Mouse (Mus musculus): ENCODE data around the gene Smg1. TPM values are rescaled to one million over a fixed set of nuclear protein-coding genes. Genes with fewer than 3 reads are reported as not detected.

The Smg1 gene
- polyA plus RNA-seq, 1 experiment from 2014 or later: 28.3 TPM

DNA sequence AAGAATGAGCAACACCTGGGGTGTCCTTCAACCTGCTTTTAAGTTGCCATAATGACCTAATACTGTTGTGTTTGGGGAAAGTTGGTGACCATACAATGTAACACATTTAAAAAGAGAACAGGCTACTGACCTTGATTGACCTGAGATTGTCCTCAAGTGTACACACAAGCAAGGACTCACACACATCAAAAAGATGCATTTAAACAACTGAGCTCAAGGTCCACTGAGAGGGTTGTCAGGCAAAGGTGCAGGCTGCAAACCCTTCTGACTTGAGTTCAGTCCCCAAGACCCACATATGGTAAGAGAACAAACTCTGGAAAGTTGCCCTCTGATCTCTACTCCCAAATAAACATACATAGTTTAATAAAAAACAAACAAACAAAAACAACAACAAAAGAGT lies 117.7 kb downstream of the Smg1 start:
- Histone ChIP-seq H3K9ac (no peak overlapping the region), H3K4me2 (no peak overlapping the region), H3K27ac (ENCODE audit: low read depth) (no peak overlapping the region), H3K4me3 (ENCODE audit: low read depth, low read length) (no peak overlapping the region), H3K4me1 (ENCODE audit: insufficient read depth) (peaks cover 10% of the 10 kb centered on the region), H3K36me3 (ENCODE audit: insufficient read depth) (peaks cover 48% of the 10 kb centered on the region), H3K27me3 (ENCODE audit: insufficient read depth, low read length) (no peaks in the 10 kb centered on the region), H3K9me3 (ENCODE audit: low read depth, low read length) (no peaks in the 10 kb centered on the region)
- ATAC-seq (ENCODE audit: insufficient read depth): no peak
- no peak for DNase-seq
- no peak for TF ChIP-seq CTCF (IDR thresholded peaks at IDR 0.05; ENCODE audit: low read depth)

DNA sequence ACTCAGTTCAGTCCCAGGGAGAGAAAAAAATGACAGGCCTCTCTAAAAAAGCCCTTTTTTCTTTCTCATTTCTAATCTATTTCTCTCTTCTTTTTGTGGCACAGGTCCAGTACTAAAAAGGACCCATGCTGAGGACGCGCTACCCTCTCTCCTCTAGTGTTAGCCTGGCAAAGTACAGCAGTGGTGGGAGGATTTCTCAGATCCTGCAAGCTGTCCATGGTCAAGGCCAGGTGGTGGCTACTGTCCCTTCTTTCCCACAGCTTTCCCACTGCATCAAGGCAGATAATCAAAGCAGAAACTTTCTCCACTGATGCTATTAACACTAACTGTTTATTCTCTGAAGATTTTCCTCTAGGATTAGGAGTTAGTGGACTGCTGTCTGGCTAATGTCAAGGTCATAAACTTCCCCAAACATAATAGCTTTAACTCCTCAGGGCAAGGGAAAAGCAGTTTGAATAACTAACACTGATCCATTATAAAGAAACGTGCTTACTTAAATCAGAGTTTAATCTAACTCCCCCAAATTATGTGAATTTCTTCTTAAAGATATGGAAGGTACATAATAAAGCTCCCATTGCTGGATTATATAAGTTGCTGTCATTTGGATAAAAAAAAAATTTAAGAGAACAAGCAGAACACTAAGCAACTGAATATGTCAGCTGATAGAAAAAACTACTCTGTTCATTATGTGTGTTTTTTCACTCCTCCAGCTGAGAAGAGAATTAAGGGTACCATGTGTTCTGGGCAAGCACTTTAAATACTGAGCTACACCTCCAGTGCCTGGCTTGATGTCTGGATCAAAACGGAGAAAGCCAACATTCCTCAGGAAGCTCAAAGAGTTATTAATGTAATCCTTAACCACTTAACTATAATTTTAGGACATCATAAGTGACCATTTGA lies 119.7 kb downstream of the Smg1 start:
- Histone ChIP-seq H3K27me3 (ENCODE audit: insufficient read depth, low read length) (no peaks in the 10 kb centered on the region), H3K27ac (ENCODE audit: low read depth) (no peak overlapping the region), H3K9me3 (ENCODE audit: low read depth, low read length) (no peaks in the 10 kb centered on the region), H3K4me1 (ENCODE audit: insufficient read depth) (peaks cover 10% of the 10 kb centered on the region; the same call in 1 of the 2 replicates), H3K4me2 (no peak overlapping the region), H3K4me3 (ENCODE audit: low read depth, low read length) (no peak overlapping the region), H3K9ac (no peak overlapping the region), H3K36me3 (ENCODE audit: insufficient read depth) (peaks cover 68% of the 10 kb centered on the region)
- TF ChIP-seq CTCF (IDR thresholded peaks at IDR 0.05; ENCODE audit: low read depth): no peak
- no peak for DNase-seq
- ATAC-seq (ENCODE audit: insufficient read depth): no peak
- 88% methylated on average over 4 of the region's 4 CpGs for WGBS

- Histone ChIP-seq H3K27me3 (ENCODE audit: insufficient read depth, low read length) (no peaks in the 10 kb centered on the region), H3K4me2 (no peak overlapping the region), H3K36me3 (ENCODE audit: insufficient read depth) (peaks cover 78% of the 10 kb centered on the region), H3K27ac (ENCODE audit: low read depth) (no peak overlapping the region), H3K9me3 (ENCODE audit: low read depth, low read length) (no peaks in the 10 kb centered on the region), H3K4me3 (ENCODE audit: low read depth, low read length) (no peak overlapping the region), H3K4me1 (ENCODE audit: insufficient read depth) (0 out of 2 replicates have a peak, but pooled peaks cover 3% of the 10 kb centered on the region), H3K9ac (no peak overlapping the region)
- ATAC-seq (ENCODE audit: insufficient read depth): no peak
- no peak for DNase-seq
- WGBS: 95% methylated on average over 7 of the region's 7 CpGs
- no peak for TF ChIP-seq CTCF (IDR thresholded peaks at IDR 0.05; ENCODE audit: low read depth)
Observed at GRCm38 (mm10) chr7:118122235-118122634, 121.2 kb downstream of the Smg1 start.

GRCm38 (mm10) chr7:118120654-118121053 lies 122.8 kb downstream of the Smg1 start:
- Histone ChIP-seq H3K4me2 (no peak overlapping the region), H3K4me3 (ENCODE audit: low read depth, low read length) (no peak overlapping the region), H3K4me1 (ENCODE audit: insufficient read depth) (no peaks in the 10 kb centered on the region), H3K9ac (no peak overlapping the region), H3K36me3 (ENCODE audit: insufficient read depth) (peaks cover 64% of the 10 kb centered on the region), H3K9me3 (ENCODE audit: low read depth, low read length) (no peaks in the 10 kb centered on the region), H3K27ac (ENCODE audit: low read depth) (no peak overlapping the region), H3K27me3 (ENCODE audit: insufficient read depth, low read length) (no peaks in the 10 kb centered on the region)
- WGBS: 79% methylated on average over 1 of the region's 1 CpGs
- ATAC-seq (ENCODE audit: insufficient read depth): no peak
- no peak for DNase-seq
- TF ChIP-seq CTCF (IDR thresholded peaks at IDR 0.05; ENCODE audit: low read depth): no peak

DNA sequence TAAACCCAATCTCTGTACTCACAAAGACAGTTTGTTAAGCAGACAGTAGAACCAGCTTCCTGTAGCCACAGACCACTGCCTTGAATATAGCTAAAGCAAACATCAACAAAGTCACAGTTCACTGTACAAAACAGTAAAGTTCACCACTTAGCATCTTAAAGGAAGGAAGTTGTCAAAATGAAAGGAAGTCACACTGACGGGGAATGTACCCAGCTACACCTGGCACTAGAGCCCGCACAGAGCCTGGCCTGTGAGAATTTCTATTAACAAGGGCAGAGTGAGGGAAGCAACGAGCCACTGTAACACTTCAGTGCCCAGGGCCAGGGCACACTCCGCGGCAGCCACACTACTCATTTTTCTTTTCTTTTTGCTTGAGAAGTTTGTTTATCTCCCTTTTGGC lies 123.5 kb downstream of the Smg1 start:
- Histone ChIP-seq H3K9ac (no peak overlapping the region), H3K27ac (ENCODE audit: low read depth) (peak overlapping the region; percentile 56; the same call in 1 of the 2 replicates), H3K4me3 (ENCODE audit: low read depth, low read length) (no peak overlapping the region), H3K27me3 (ENCODE audit: insufficient read depth, low read length) (no peaks in the 10 kb centered on the region), H3K36me3 (ENCODE audit: insufficient read depth) (peaks cover 63% of the 10 kb centered on the region), H3K9me3 (ENCODE audit: low read depth, low read length) (no peaks in the 10 kb centered on the region), H3K4me1 (ENCODE audit: insufficient read depth) (no peaks in the 10 kb centered on the region), H3K4me2 (no peak overlapping the region)
- WGBS: 57% methylated on average over 5 of the region's 5 CpGs
- TF ChIP-seq CTCF (IDR thresholded peaks at IDR 0.05; ENCODE audit: low read depth): no peak
- ATAC-seq (ENCODE audit: insufficient read depth) (no peak), DNase-seq (no peak)

DNA sequence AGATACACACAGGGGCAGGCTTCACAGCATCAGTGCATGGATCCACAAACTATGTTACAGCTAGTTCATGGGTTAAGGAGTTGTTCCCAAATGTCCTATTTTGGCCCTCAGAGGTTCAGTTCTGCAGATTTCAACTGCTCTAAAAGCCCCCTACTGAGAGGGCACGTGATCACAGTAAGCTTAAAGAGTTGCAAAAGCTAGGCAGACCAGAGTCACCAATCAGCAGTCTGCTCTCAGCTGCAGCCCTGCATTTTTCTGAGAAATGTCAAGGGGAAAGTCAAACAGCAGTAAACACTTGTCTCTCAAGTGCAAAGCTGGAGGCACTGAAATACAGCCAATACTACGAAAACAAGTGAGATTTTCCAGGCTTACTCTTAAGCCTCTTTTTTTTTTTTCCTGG lies 124.3 kb downstream of the Smg1 start:
- Histone ChIP-seq H3K9ac (no peak overlapping the region), H3K9me3 (ENCODE audit: low read depth, low read length) (no peaks in the 10 kb centered on the region), H3K4me3 (ENCODE audit: low read depth, low read length) (no peak overlapping the region), H3K36me3 (ENCODE audit: insufficient read depth) (peaks cover 67% of the 10 kb centered on the region), H3K27me3 (ENCODE audit: insufficient read depth, low read length) (no peaks in the 10 kb centered on the region), H3K4me2 (no peak overlapping the region), H3K4me1 (ENCODE audit: insufficient read depth) (0 out of 2 replicates have a peak, but pooled peaks cover 4% of the 10 kb centered on the region), H3K27ac (ENCODE audit: low read depth) (0 out of 2 replicates have a peak overlapping the region, but pooled peaks have one; percentile 56)
- no peak for TF ChIP-seq CTCF (IDR thresholded peaks at IDR 0.05; ENCODE audit: low read depth)
- ATAC-seq (ENCODE audit: insufficient read depth) (no peak), DNase-seq (no peak)
- 50% methylated on average over 2 of the region's 2 CpGs for WGBS

GRCm38 (mm10) chr7:118118426-118118825 lies 125.0 kb downstream of the Smg1 start:
- no peak overlapping the region for H3K4me2 ChIP-seq
- 78% methylated on average over 3 of the region's 3 CpGs for WGBS
- peaks cover 11% of the 10 kb centered on the region for H3K4me1 ChIP-seq (ENCODE audit: insufficient read depth)
- no peak overlapping the region for H3K4me3 ChIP-seq (ENCODE audit: low read depth, low read length)
- DNase-seq: no peak
- ATAC-seq (ENCODE audit: insufficient read depth): no peak
- H3K9me3 ChIP-seq (ENCODE audit: low read depth, low read length): no peaks in the 10 kb centered on the region
- H3K27me3 ChIP-seq (ENCODE audit: insufficient read depth, low read length): no peaks in the 10 kb centered on the region
- H3K9ac ChIP-seq: no peak overlapping the region
- H3K36me3 ChIP-seq (ENCODE audit: insufficient read depth): peaks cover 67% of the 10 kb centered on the region
- TF ChIP-seq CTCF (IDR thresholded peaks at IDR 0.05; ENCODE audit: low read depth): no peak
- no peak overlapping the region for H3K27ac ChIP-seq (ENCODE audit: low read depth)

All from lung, embryonic 14.5 days (tissue).